In genomic region chr19:46333906-46334305, GRCm38 (mm10) we compare ENCODE assay signal across 11 mouse cellular contexts.
"Had no signal": no experiment of that assay in that cellular context is flagged by ENCODE, and none has a peak within 500 bp of the region (broad histone marks: within the 10 kb centered on the region; RNA-seq: fewer than 3 reads in every experiment).

No protein-coding gene starts in this region.

- H3K4me3 ChIP-seq: limb, embryonic 12.5 days; midbrain, embryonic 13.5 days; myocyte; neural tube, embryonic 15.5 days had no signal

- DNase-seq: kidney, postnatal 25 days; liver; lung, adult 18-20 months; right cerebral cortex, adult 18-20 months; thymus, postnatal 4 days had no signal

- H3K27me3 ChIP-seq: midbrain, embryonic 13.5 days; neural tube, embryonic 15.5 days had no signal

- H3K9me3 ChIP-seq: limb, embryonic 12.5 days; midbrain, embryonic 13.5 days; neural tube, embryonic 15.5 days had no signal

- H3K27ac ChIP-seq: limb, embryonic 12.5 days; liver, embryonic 14.5 days; midbrain, embryonic 13.5 days; neural tube, embryonic 15.5 days; stomach, postnatal 0 days had no signal
